Mouse (Mus musculus) cerebellum, adult 11 months (tissue): ENCODE measurements around the gene Nanos2.
A peak's percentile ranks its signal among the peaks of the same experiment; 100 is the strongest.

Experiments
- DNase-seq: peaks from one replicate; pipeline ENCODE4 v3.0.0; 2022

Nanos2 gene

DNA sequence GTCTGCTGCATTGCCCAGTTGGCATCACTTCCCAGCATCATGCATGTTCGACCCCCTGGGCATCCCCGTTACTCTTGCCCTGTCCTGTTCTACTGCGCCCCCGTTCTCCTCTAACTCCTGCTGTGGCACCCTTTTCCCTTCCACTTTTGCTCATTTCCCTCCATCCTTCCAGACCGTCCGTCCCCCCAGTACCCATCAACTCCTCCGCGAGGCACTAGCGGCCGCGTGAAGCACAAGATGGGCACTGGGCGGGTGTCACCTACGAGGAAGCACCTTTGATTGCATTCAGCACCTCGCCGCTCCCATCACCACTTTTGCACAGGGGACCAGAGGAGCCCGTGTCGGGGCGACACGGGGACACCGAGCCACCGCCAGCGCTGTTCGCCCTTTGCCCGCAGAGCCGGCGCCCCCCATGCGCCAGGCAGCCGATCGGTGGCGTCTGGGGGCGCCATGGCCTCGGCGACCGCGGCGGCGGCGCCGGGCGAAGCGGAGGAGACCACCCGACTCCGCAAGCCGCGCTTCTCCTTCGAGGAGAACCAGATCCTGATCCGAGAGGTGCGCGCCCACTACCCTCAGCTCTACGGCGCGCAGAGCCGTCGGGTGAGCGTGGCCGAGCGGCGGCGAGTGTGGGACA lies 4.6 kb downstream of the Nanos2 start:
- peak; percentile 64 for DNase-seq

DNA sequence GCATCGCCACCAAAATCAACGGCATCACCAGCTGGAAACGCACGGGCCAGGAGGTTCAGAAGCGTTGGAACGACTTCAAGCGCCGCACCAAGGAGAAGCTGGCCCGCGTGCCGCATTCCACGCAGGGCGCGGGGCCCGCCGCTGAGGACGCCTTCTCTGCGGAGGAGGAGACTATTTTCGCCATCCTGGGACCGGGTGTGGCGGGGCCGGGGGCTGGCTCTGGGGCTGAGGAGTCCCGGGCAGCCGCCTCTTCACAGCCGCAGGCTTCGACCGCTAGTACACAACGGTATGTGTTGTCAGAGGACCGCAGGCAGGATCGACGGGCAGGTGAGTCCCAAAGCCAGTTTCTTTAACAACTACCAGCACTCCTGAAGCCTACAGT lies 5.1 kb downstream of the Nanos2 start:
- DNase-seq: peak; percentile 55

DNA sequence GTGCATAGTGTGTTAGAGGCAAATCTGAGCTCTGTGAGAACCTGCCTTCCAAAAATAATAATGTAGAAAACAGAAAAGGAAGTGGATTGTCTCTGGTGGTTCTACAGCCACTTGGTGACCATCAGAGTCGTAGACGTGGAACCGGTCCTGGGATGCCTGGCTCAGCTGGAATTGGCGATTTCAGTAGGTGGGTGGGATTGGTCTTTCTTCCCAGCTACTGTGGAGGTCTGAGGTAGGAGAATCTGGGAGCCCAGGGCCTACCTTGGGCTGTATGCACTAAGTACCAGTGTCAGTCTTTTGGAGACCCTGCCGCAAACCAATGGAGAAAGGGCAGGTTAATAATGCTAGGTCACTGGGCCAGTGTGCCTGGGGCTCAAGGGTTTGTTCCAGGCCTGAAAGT lies 5.8 kb downstream of the Nanos2 start:
- no peak for DNase-seq

DNA sequence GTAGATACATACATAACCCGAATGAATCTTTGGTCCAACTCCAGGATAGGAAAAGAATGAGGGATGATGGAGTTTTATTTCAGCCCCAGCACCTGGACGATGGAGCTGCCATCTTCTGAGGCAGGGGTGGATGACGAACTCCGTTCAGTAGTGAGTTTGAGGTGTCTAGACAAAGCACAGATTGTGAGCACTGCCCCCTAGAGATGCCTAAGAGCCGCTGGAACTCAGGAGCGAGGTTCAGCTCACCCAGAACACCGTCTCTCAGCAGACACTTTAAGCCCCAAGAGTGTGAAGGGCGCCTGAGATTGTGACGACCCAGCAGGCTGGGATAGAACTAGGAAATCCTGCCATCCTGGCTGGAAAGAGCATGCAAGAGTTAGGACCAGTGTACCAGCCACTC lies 11.6 kb downstream of the Nanos2 start:
- peak; percentile 10 for DNase-seq

DNA sequence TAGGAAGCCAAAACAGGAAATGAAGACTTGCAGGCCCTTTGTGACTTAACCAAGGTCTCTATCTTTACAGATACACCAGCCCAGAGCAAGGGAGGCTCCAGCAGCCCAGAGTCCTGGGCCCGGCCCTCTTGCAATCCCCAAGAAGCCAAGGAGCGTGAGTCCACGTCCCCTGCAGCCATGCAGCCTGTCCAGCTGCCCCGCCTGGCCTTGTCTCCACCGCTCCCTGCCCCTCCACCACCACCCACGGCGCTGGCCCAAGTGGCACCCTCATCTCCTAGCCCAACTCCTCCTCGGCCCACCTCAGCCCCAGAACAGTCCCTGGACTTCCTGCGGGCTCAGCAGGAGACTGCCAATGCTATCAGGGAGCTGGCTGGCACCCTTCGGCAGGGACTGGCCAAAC lies 13.2 kb downstream of the Nanos2 start:
- peak; percentile 41 for DNase-seq

DNA sequence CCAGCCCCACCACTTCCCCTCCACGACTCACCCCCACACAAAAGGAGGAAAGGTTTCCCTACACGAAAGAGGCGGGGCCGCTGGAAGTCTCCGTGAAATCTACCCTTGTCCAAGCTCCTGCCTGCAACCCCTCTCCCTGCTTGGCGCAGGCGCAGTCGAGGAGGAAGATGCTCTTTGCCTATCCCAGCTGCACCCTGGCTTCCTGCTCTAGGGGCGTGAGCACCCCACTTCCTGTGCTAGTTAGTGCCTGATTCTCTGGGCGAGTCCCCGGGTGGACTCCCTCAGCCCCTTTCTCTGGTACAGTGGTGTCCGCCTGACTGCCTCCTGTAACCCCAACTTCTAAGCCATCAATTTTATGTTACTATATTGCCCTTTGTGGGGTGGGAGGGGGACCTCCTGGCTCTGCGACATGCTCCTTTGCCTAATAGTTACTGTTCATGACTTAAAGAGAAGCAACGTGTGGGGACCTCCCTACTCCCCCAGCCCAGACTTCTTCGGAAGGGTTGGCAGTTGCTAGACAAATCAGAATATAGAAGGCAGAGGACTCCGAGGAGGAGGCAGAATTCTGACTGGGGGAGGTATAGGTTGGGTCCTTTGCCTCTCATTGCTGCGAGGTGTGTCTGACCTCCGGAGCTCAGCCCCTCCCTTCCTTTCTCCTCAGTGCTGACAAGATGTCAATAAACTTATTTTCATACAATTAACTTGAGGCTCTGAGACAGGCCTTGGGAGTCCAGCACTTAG lies 14.0 kb downstream of the Nanos2 start:
- peak; percentile 37 for DNase-seq

DNA sequence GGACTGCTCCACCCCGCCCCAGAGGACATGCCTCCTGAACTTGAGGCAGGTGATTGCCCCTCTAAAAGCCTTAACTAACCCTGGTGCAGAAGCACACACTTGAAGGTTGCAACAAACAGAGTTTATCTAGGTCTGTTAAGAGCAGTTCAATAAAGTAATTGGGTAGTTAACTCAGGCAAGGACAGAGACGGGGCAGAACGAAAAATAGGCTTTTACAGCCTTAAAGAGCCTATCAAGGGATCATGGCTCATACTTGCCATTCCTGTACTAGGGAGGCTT lies 14.5 kb downstream of the Nanos2 start:
- no peak for DNase-seq

DNA sequence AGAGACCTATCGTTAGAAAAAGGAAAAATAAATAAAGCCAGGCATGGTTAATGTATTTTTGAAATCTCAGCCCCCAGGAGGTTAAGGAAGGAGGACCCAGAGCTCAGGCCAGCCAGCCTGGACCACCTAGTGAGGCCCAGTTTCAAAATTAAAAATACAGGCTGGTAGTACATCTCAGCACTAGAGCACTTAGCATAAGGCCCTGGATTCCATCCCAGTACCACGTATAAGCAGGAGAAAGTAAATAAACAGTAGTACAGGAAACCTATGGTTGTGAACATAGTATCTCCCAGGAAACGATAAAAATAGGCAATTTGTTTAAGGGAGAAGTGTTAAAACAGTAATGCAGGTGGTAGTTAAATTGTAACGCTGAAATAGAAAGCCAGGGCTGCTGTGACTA lies 14.9 kb downstream of the Nanos2 start:
- DNase-seq: peak; percentile 12

DNA sequence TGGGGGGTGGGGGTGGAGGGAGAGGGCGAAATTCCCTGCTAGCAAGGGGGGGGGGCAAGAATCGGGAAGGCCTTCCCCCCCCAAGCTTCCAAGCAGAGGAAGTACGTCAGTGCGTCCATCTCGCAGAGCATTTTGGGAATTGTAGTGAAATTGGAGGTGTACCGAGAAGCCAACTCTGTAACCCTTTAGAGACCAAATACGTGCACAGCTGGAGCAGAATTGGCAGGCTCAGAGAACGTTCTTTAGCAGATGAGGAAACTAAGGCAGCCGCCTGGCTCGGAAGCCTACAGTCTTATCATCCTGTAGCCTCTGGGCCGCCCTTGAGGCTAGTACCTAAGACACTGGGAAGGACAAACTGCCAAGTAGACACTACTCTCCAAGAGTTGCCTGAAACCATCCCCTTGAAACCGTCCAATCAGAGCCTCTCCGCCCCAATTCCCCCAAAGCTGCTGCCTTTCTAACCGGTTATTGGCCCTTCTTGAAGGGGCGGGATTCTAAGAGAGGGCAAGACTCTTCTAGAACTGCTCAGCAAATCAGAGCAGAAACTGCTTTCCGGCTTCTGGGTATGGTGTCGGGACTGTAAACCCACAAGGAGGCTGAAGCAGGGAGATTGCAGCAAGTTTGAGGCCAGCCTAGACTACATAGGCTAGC lies 15.8 kb downstream of the Nanos2 start:
- peak; percentile 70 for DNase-seq

DNA sequence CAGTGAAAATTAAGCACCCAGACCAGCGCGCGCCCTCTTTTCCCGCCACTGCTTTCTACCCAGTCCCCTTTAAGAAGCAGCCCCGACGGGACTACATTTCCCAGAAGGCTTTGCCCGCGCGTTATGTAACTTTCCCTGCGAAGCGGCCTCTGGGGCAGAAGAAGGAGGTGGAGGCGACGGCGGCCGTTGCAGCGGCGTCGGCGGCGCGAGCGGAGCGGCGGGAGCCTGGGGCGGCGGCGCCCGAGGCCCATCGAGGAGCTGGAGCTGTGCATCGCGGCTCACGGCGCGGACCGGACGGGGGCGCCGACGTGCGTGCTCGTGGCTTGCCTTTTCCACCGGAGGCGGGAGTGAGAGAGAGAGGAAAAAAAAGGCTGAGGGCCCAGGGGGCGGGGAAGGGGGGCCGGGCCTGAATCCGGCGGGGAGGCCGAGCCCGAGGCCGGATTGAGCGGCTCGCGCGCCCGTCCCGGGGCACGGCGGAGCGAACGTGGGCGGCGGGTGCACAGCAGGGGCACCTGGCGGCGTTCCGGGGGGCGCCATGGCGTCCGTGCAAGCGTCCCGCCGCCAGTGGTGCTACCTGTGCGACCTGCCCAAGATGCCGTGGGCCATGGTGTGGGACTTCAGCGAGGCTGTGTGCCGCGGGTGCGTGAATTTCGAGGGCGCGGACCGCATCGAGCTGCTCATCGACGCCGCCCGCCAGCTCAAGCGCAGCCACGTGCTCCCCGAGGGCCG lies 16.9 kb downstream of the Nanos2 start, which contains the start of gene Irf2bp1:
Gene Irf2bp1 (plus strand): TSS at position 143 of the 729 bp plus-strand sequence.
- DNase-seq: peak; percentile 94

DNA sequence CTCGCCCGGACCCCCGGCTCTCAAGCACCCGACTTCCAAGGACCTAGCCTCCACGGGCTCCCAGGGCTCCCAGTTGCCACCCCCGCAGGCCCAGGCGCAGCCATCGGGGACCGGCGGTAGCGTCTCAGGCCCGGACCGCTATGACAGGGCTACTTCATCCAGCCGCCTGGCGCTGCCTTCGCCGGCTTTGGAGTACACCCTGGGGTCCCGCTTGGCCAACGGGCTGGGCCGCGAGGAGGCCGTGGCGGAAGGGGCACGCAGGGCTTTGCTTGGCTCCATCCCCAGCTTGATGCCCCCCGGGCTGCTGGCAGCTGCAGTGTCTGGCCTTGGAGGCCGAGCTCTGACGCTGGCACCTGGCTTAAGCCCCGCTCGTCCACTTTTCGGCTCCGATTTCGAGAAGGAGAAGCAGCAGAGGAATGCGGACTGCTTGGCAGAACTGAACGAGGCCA lies 17.5 kb downstream of the Nanos2 start:
- DNase-seq: no peak

DNA sequence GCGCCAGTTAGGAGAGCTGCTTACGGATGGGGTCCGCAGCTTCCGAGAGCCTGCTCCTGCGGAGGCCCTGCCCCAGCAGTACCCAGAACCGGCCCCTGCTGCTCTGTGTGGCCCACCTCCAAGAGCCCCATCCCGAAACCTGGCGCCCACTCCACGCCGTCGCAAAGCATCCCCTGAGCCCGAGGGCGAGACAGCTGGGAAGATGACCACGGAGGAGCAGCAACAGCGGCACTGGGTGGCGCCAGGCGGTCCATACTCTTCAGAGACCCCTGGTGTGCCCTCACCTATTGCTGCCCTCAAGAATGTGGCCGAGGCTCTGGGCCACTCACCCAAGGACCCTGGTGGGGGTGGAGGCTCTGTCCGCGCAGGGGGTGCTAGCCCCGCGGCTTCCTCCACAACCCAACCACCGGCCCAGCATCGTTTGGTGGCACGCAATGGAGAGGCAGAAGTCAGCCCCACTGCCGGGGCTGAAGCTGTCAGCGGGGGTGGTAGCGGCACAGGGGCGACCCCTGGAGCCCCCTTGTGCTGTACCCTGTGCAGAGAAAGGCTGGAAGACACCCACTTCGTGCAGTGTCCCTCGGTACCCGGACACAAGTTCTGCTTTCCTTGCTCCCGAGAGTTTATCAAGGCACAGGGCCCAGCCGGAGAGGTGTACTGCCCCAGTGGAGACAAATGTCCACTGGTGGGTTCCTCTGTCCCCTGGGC lies 18.4 kb downstream of the Nanos2 start:
- peak; percentile 59 for DNase-seq

DNA sequence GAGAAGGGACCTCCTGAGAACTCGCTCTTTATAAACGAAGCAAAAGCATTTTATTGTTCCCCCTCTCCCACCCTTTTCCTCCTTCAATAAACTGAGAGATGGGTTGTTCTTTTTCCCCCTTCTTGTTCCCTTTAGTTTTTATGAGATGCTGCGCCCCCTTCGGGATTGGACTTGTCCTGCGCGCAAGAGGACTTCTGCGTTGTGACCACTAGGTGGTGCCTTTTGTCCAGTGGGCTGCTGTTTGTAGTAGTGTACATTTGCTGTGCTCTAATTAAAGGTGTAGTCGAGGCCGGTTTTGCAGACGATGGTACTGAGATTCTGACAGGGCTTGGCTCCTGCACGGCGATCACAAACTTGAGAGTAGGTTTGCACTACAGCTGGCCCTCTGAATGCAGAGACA lies 19.3 kb downstream of the Nanos2 start:
- DNase-seq: peak; percentile 78

DNA sequence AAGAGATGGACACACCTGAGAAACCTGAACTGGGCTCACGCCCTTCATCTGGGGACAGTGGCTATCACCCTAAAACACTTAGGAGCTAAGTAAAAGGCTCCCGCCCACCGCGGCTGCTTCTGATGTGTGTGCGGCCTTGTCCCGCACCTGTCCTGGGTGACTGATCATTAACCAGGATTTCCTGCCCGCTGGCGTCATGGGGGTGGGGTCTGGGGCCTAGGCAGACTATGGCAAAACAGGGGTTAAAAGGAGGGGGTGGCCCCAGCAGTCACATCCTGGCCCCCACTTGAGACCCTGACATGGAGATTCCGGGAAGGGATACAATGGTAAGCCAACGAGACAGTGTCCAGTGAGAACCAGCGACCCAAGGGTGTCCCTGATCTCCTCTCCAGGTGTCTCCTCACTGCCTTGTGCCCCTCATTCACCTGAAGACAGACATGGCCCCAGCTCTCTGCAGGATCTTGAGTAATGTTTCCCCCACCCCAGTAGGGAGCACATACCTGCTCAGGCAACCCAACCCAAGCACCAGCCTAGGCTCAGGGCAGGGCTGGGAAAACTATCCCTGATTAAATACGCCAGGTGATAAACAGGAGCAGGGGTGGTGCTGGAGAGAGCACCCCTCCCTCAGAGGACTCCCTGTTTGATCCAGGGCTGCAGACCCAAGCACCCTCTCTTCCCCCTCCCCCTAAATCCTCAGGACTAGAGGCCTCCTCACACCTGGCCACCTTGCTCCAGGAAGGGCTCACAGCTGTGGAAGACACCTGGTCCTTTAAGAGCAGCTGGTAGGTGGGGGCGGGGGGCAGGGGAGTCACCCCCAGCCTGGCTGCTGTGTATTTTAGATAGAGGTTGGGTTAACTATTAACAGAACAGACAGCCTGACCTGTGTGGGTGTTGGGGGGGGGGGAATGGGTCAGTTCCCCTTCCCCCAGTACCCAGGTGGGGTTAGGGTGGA lies 20.1 kb downstream of the Nanos2 start:
- peak; percentile 44 for DNase-seq

DNA sequence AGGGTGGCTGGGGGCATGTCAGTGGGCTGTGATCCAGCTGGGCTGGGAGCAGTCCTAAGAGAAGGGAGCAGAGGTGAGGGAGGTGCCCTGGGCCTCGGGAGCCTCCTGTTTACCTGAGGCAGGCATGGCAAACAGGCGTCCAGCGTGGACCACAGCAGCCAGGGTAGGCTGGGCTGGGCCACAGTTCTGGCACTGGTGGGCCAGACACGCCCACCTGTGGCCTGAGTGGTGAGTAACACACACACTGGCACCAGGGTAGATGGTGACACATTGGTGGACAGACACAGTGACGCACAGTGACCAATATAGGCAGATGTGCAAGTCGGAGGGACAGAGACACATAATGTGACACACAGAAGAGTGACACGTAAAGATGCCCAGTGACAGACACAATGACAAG lies 23.4 kb downstream of the Nanos2 start:
- DNase-seq: no peak

DNA sequence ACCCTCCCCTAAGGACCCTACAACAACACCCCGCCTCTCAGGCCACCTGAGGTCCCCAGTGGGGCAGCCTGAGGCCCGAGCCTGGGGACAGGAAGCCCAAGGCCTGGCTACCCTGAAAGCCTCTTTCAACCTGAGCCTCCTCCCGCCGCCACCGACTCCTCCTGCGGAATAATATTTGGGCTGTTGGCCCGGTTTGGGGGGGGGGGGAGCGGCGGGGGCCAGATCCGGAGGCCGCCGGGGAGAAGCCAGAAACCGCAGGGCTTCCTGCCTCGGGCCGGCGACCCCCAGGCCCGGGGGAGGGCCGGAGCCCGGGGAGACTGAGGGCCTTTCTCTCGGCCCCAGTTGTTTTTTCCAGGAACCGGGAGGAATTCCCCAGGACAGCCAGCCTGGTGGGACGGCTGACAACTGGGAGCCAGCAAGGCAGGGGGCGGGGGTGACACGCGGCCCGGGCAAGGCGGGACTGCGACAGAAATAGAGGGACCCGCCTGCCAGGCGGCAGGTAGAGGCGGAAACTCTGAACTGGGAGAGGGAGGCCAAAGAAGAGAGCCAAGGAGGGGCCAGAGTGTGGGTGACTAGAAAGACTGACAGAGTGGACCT lies 24.9 kb downstream of the Nanos2 start:
- DNase-seq: no peak

DNA sequence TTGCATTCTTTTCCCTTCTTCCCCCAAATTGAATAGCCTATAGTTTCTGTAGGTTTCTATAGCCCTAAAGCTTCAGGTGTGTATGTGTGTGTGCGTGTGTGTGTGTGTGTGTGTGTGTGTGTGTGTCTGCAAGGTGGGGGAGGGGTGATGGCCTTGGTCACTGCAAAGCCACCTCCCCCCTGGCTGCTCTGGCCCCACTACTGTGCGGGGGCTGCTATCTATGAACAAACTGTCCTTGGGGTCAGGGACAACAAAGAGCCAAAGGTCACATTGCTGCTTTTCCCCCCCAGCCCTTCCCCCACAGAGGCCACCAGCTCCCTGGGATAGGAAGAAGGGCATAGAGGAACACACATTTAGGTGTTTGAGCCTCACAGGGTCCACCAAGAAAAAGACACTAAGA lies 25.7 kb downstream of the Nanos2 start:
- no peak for DNase-seq

DNA sequence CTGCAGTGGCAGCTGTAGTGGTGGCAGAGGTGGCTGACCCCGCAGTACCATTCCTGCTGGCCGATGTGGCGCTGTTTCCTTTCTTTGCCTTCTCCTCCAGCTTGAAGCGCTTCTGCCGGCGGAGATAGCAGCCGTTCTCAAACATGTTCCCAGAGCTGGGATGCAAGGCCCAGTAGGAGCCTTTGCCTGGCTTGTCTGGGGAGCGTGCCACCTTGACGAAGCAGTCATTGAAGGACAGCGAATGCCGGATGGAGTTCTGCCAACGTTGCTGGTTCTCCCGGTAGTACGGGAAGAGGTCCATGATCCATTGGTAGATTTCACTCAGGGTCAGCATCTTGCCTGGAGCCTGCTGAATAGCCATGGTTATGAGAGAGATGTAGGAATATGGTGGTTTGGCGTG lies 27.3 kb downstream of the Nanos2 start:
- DNase-seq: no peak

DNA sequence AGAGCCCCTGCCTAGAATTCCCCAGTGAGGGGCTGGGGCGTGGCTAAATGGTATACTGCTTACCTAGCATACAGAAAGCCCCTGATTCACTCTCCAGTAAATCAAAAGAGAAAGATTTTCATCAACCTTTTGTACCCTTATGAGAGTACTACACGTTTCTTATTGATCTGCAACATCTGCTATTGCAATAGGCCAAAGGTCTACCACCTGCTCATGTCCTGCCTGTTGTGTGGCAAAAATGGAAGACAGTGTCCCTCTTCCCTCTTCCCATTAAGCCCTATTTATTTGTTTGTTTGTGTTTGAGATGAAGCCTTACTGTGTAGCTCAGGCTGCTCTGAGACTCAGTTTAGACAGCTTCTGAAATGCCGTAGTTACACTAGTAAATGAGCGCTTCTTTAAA lies 28.8 kb downstream of the Nanos2 start:
- DNase-seq: no peak

DNA sequence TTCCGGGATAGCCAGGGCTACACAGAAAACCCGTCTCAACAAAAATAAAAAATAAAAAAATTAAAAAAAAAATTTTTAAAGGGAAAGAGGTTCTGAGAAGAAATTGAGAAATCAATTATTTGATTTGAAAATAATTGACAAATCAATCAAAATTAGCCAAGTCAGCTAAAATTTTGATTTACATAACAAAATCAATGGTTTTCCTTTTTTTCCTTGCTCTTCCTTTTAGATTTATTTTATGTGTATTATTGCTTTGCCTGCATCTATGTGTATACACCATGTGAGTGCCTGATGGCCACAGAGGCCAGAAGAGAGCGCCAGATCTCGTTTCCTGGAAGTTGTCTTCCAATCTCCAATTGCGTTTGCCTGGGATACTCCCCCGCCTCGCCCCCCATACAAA lies 30.7 kb downstream of the Nanos2 start:
- no peak for DNase-seq

DNA sequence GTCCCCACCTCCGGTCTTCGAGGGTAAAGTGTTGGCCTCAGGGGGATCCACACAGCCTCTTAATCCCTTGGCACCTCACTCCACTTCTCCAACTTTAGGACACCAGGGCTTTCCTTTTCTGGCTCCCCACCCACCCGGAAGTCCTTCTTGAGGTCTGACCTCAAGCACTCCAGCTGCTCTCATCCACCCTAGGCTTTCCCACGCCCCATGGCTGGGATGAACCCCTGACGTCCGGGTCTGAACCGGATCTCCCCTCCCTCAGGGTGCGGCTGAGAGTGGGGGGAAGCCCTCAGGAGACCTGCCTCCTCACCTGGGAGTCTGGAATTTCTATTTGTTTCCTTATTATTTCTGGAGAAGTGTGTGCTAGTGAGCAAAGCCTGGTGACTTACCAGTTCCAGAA lies 33.8 kb downstream of the Nanos2 start:
- DNase-seq: no peak
